Mouse (Mus musculus) forebrain, embryonic 11.5 days (tissue): ENCODE data around the gene Cxxc4. TPM values are rescaled to one million over a fixed set of nuclear protein-coding genes. Genes with fewer than 3 reads are reported as not detected.

Source experiments
- ATAC-seq: fragments of 200-750 bp; cut with Nextera tagmentation; replicated peaks from 2 replicates; pipeline ENCODE4 v1.8.0; 2017; ENCODE audit warnings: moderate TSS enrichment; ENCODE audit not compliant: low FRiP score
- DNase-seq: peaks from one replicate; pipeline ENCODE4 v3.0.0-alpha.2; 2017; ENCODE audit warnings: low spot score
- H3K27ac ChIP-seq: fragments of 300-500 bp; sonication (generic); 2 replicates; pipeline ENCODE4 v1.5.1; 2014; ENCODE audit warnings: low read depth, low read length
- H3K27me3 ChIP-seq: fragments of 300-500 bp; sonication (generic); 2 replicates; pipeline ENCODE4 v1.6.1; 2014; ENCODE audit warnings: mild to moderate bottlenecking, low read length, mixed read lengths; ENCODE audit not compliant: control insufficient read depth, insufficient read depth
- H3K36me3 ChIP-seq: fragments of 300-500 bp; sonication (generic); 2 replicates; pipeline ENCODE4 v1.6.1; 2014; ENCODE audit warnings: mild to moderate bottlenecking, low read length, moderate library complexity, mixed read lengths; ENCODE audit not compliant: control insufficient read depth, insufficient read depth
- H3K4me1 ChIP-seq: fragments of 300-500 bp; sonication (generic); replicated peaks from 2 replicates; pipeline ENCODE4 v1.6.1; 2014; ENCODE audit warnings: low read length, mixed read lengths; ENCODE audit not compliant: control insufficient read depth, insufficient read depth
- H3K4me2 ChIP-seq: fragments of 300-500 bp; sonication (generic); 2 replicates; pipeline ENCODE4 v1.6.1; 2014; ENCODE audit warnings: low read depth, mild to moderate bottlenecking, low read length, moderate library complexity, mixed read lengths; ENCODE audit not compliant: severe bottlenecking
- H3K4me3 ChIP-seq: fragments of 300-500 bp; sonication (generic); 2 replicates; pipeline ENCODE4 v1.5.1; 2014; ENCODE audit warnings: low read depth, low read length
- H3K9ac ChIP-seq: fragments of 300-500 bp; sonication (generic); 2 replicates; pipeline ENCODE4 v1.6.1; 2014; ENCODE audit warnings: low read length
- H3K9me3 ChIP-seq: fragments of 300-500 bp; sonication (generic); 2 replicates; pipeline ENCODE4 v1.6.1; 2016; ENCODE audit warnings: low read length, mixed read lengths; ENCODE audit not compliant: control insufficient read depth
- WGBS: fragments of 180-500 bp; shearing (Covaris S2); extraction: QIAGEN DNeasy Blood & Tissue Kit; methylation state at CpG from one replicate; pipeline ENCODE4 v1.1.7; 2014; 5-methylcytosine and 5-hydroxymethylcytosine counted together
- microRNA counts: library from miRNA; unstranded; fragments of <30 nt; microRNA quantifications from one replicate; lab custom pipeline; 2015
- microRNA-seq: library from miRNA; unstranded; fragments of <30 nt; microRNA quantifications from one replicate; pipeline ENCODE4, GENCODE M21; 2016; ENCODE audit not compliant: insufficient number of aligned reads
- polyA plus RNA-seq: library from polyadenylated mRNA; unstranded; fragments of >200 nt; fragmentation: Nextera tagmentation; extraction: Ambion mirVana; gene quantifications from 2 replicates; pipeline ENCODE4 v1.2.1, GENCODE M21; 2014

Gene Cxxc4
- polyA plus RNA-seq, 1 experiment from 2014 or later = 24.8 TPM

- peak overlapping the region; percentile 28; the same call in 1 of the 2 replicates for H3K4me2 ChIP-seq
- DNase-seq (peak; percentile 46), ATAC-seq (peak; percentile 63)
- peaks cover 5% of the 10 kb centered on the region; the same call in 1 of the 2 replicates for H3K4me1 ChIP-seq
- H3K4me3 ChIP-seq = no peak overlapping the region
- no peaks in the 10 kb centered on the region for H3K27me3 ChIP-seq
- 24% methylated on average over 14 of the region's 14 CpGs for WGBS
- H3K27ac ChIP-seq = 0 out of 2 replicates have a peak overlapping the region, but pooled peaks have one; percentile 53
- H3K9ac ChIP-seq = no peak overlapping the region
- no peaks in the 10 kb centered on the region for H3K36me3 ChIP-seq
- no peaks in the 10 kb centered on the region for H3K9me3 ChIP-seq
Measured at GRCm38 (mm10) chr3:134281527-134282370, 45.5 kb downstream of the Cxxc4 start.

DNA sequence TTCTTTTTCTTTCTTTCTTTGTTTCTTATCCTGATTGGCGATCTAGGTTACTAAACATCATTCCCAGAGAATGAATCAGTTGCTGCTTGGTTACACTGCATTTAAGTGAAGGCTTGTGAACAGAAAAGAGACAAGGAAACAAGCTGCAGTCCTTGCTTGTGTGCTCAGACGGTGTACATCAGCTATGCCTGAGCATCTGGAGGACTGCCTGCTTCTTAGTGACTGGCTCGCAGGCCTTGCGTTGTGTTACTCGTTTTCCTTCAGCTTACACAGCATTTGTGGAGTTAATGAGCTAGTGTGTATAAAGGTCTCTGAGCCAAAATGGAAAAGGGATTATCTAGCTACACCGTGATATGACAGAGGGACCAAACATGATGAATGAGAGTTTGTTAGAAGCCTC is 58.9 kb downstream of the Cxxc4 start:
- DNase-seq (no peak), ATAC-seq (peak; percentile 52; the same call in 1 of the 2 replicates)
- no peak overlapping the region for H3K27ac ChIP-seq
- no peak overlapping the region for H3K9ac ChIP-seq
- no peak overlapping the region for H3K4me2 ChIP-seq
- H3K27me3 ChIP-seq = no peaks in the 10 kb centered on the region
- H3K4me1 ChIP-seq = no peaks in the 10 kb centered on the region
- no peak overlapping the region for H3K4me3 ChIP-seq
- WGBS = 34% methylated on average over 6 of the region's 6 CpGs
- H3K36me3 ChIP-seq = no peaks in the 10 kb centered on the region
- no peaks in the 10 kb centered on the region for H3K9me3 ChIP-seq

DNA sequence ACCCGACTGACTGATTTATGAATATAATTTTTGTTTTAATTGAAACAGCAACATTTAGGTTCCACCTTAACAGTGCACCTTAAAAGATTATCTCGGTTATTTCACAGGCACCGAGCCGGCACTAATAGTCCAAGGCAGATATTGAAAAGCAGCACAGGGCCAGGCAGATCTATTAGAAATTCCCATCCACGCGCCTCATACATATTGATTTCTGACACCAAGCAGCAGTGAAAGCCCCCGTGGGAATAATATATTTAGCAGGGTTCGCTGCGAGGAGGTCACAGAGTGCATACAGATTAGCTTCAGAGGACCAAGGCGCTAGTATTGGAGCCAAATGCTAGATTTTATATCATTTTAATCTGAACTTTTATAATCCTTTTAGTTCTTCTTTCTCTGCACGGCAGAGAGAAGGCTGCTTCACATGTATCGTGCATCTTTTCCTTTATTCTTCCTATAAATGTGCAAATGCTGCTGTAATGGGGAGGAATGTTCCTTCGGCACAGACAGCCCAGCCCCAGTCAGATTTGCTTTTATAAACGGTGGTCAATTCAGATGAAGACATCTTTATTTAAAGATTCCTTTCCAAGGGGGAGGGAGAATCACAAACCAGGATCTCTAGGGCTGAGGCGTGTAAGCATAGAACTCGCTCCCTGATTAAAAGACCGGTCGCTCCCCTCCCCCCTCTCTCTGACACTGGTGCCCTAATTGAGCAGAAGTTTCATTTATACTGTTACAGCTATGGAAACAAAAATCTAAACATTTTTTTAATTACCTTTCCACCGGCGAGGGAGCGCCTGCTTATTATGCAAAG is 66.6 kb downstream of the Cxxc4 start:
- peaks cover 18% of the 10 kb centered on the region for H3K4me1 ChIP-seq
- H3K9ac ChIP-seq = peak overlapping the region; percentile 9; the same call in 1 of the 2 replicates
- peak overlapping the region; percentile 48 for H3K4me2 ChIP-seq

DNA sequence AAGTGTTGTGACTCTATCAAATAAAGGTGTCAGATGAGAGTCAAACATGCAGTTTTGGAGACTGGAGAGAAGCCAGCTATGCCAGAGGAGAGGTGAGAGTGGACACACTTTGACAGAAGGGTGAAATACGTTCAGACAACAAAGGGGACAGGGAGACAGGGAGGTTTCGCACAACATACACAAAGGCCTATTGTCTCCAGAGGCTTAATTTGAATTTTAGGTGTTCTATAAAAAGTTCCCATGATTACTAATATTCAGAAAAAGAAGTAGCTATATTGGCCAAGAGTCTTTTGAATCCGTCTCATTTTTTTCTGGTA is 67.2 kb downstream of the Cxxc4 start:
- Histone ChIP-seq H3K4me2 (peak overlapping the region; percentile 48), H3K27ac (peak overlapping the region; percentile 67; the same call in 1 of the 2 replicates), H3K4me3 (no peak overlapping the region), H3K9ac (no peak overlapping the region), H3K9me3 (no peaks in the 10 kb centered on the region), H3K27me3 (no peaks in the 10 kb centered on the region), H3K4me1 (peaks cover 18% of the 10 kb centered on the region), H3K36me3 (no peaks in the 10 kb centered on the region)
- ATAC-seq (peak; percentile 59), DNase-seq (no peak)
- WGBS = 7% methylated on average over 3 of the region's 3 CpGs

More for the DNA sequence above, 66.6 kb downstream of the Cxxc4 start:
- ATAC-seq = peak; percentile 81
- peak overlapping the region; percentile 17 for H3K4me3 ChIP-seq
- H3K36me3 ChIP-seq = no peaks in the 10 kb centered on the region
- H3K27ac ChIP-seq = peak overlapping the region; percentile 67
- H3K27me3 ChIP-seq = no peaks in the 10 kb centered on the region
- DNase-seq = peak; percentile 70
- H3K9me3 ChIP-seq = no peaks in the 10 kb centered on the region
- 6% methylated on average over 21 of the region's 21 CpGs for WGBS

GRCm38 (mm10) chr3:134306507-134306906 is 70.2 kb downstream of the Cxxc4 start:
- Histone ChIP-seq H3K9me3 (no peaks in the 10 kb centered on the region), H3K27me3 (no peaks in the 10 kb centered on the region), H3K9ac (no peak overlapping the region), H3K36me3 (no peaks in the 10 kb centered on the region), H3K4me2 (peak overlapping the region; percentile 15; the same call in 1 of the 2 replicates), H3K27ac (peak overlapping the region; percentile 75), H3K4me1 (peaks cover 16% of the 10 kb centered on the region), H3K4me3 (no peak overlapping the region)
- WGBS = 13% methylated on average over 4 of the region's 4 CpGs
- peak; percentile 59 for ATAC-seq
- DNase-seq = peak; percentile 56

DNA sequence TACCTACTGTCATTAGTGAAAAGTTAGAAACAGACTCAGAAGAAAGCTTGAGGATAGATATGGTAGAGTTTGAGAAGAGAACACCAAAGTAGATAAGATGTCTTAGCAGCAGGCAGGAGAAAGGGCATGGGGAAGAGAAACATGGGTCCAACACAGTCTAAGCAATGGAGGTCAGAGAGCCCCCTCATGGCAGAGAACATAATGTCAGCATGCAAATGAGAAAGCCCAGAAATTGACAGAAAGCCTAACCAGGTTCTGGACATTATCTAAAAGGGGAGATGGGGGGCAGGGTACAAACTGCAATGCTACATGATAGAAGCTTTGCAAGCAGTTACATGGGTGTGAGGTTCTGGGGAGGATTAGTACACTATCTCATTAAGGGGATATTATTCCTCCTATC is 71.5 kb downstream of the Cxxc4 start:
- H3K27me3 ChIP-seq = no peaks in the 10 kb centered on the region
- no peak for ATAC-seq
- no peak overlapping the region for H3K27ac ChIP-seq
- no peak overlapping the region for H3K9ac ChIP-seq
- H3K36me3 ChIP-seq = no peaks in the 10 kb centered on the region
- no peak for DNase-seq
- no peaks in the 10 kb centered on the region for H3K9me3 ChIP-seq
- peaks cover 11% of the 10 kb centered on the region for H3K4me1 ChIP-seq
- H3K4me3 ChIP-seq = no peak overlapping the region
- H3K4me2 ChIP-seq = no peak overlapping the region

MicroRNAs within 50 kb of the gene (microRNA counts, 519-probe panel; counts per million panel counts)
- 31.2 counts per million for microRNA mmu-miR-1895 (lab: Ali Mortazavi, UCI)

Small RNA genes lying within 50 kb of the gene (microRNA-seq; reads per million reads assigned to microRNA genes)
- gene Mir1895 = not detected
